Mouse (Mus musculus): ENCODE results near the gene Dll4. TPM values are rescaled to one million over a fixed set of nuclear protein-coding genes. Genes with fewer than 3 reads are reported as not detected.

The Dll4 gene
- polyA plus RNA-seq (2016; fragmentation: Nextera tagmentation; extraction: Ambion mirVana): 5.6 TPM in 2 replicates

DNA sequence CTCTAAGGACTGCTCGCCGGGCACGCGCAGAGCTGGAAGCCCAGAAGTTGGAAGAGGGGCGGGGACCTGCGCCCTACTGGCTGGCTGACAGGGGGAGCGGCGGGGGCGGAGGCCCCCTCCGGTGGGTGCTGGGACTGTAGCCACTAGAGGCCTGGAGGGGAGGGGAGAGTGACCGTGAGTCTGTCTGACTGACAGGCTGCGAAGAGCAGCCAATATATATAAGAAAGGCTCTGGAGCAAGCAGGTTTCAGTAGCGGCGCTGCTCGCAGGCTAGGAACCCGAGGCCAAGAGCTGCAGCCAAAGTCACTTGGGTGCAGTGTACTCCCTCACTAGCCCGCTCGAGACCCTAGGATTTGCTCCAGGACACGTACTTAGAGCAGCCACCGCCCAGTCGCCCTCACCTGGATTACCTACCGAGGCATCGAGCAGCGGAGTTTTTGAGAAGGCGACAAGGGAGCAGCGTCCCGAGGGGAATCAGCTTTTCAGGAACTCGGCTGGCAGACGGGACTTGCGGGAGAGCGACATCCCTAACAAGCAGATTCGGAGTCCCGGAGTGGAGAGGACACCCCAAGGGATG, at the start of gene Dll4:
Gene Dll4 (plus strand): TSS at position 217 of the 576 bp plus-strand sequence.
- H3K4me3 ChIP-seq: peak within 1 kb of the TSS; percentile 38
- H3K9ac ChIP-seq: peak within 1 kb of the TSS; percentile 54; the same call in 1 of the 2 replicates
- under 1% methylated on average over 33 of the region's 33 CpGs for WGBS
- no peaks in the 10 kb centered on the region for H3K36me3 ChIP-seq
- H3K4me1 ChIP-seq: peaks cover 63% of the 10 kb centered on the region
- peaks cover 100% of the 10 kb centered on the region for H3K27me3 ChIP-seq
- H3K4me2 ChIP-seq (replicated peaks): peak within 1 kb of the TSS; percentile 72
- no peak within 1 kb of the TSS for H3K27ac ChIP-seq
- ATAC-seq (ENCODE audit: low FRiP score): no peak
- no peaks in the 10 kb centered on the region for H3K9me3 ChIP-seq (replicated peaks)

DNA sequence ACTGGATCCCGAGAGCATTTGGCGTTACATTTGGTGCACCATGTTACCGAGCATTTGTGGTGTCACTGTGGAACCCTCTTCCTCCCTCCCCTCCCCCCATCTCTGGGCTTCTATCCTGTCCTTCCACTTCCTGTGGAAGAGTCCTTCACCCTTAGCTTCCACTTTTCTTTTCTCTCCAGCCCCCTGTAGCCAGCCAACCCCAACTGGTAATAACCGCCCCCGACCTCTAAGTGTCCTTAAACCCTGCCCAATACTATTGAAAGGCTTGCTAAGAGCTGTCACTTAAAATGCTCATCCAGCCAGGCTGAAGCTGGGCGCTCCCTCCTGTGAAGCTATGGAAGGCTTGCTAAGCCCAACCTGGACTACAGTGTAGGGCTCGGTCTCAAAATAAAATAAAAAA, 48.7 kb upstream of the Dll4 start:
- no peak overlapping the region for H3K27ac ChIP-seq
- no peak overlapping the region for H3K4me2 ChIP-seq (replicated peaks)
- H3K27me3 ChIP-seq: no peaks in the 10 kb centered on the region
- H3K9me3 ChIP-seq (replicated peaks): no peaks in the 10 kb centered on the region
- H3K4me3 ChIP-seq: no peak overlapping the region
- 78% methylated on average over 7 of the region's 7 CpGs for WGBS
- ATAC-seq (ENCODE audit: low FRiP score): no peak
- H3K9ac ChIP-seq: no peak overlapping the region
- H3K4me1 ChIP-seq: no peaks in the 10 kb centered on the region
- H3K36me3 ChIP-seq: no peaks in the 10 kb centered on the region

DNA sequence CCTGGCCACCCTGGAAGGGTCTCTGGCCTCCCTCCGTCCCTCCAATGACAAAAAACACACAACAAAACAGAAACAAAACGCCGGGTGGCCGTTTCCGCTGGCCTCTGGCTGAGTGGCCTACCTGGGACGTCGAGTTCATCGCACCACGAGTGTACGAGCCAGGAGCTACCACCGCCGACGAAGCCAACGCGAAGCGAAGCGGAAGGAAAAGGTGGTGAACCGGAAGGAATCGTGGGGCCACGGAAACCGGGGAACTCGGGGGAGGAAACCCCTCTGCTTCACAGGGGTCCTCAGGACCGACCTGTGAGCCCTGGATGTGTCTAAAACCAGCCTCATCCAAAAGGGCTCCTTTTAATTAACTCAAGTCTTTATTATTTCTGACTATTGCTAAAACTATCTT, 47.8 kb upstream of the Dll4 start:
- H3K4me3 ChIP-seq: no peak overlapping the region
- 89% methylated on average over 23 of the region's 23 CpGs for WGBS
- no peak for ATAC-seq (ENCODE audit: low FRiP score)

DNA sequence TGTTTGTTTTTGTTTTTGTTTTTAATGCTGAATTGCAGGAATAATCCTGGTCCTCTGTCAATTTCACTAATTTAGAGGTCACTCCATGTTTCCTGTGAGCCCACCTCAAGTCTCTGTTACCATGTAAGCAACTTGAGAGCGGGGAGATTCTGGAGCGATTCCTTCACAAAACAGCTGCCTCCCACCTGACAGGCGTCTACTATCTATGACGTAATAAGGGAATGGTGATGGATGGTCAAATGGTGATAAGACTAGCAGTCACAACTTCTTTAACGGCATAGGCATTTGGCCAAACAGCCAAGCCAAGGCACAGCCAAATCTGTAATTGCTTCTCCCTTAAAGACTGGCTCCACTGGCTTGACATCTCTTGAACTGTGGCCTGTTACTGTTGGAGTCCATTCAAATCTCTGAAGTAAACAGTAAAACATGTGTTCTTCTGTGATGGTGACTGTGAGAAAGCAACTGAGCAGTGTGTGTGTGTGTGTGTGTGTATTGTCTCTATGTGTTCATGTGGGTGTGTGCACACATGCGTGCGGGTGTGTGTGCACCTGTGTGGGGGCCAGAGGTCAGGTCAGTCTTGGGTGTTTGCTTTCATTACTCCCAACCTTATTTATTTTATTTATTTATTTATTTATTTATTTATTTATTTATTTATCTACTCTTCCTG, 43.6 kb upstream of the Dll4 start:
- Histone ChIP-seq H3K27ac (no peak overlapping the region), H3K27me3 (no peaks in the 10 kb centered on the region), H3K9me3 (replicated peaks) (no peaks in the 10 kb centered on the region), H3K36me3 (no peaks in the 10 kb centered on the region), H3K4me3 (no peak overlapping the region), H3K4me2 (replicated peaks) (no peak overlapping the region), H3K4me1 (no peaks in the 10 kb centered on the region), H3K9ac (no peak overlapping the region)
- WGBS: 88% methylated on average over 7 of the region's 7 CpGs
- no peak for ATAC-seq (ENCODE audit: low FRiP score)

More for the DNA sequence above, 47.8 kb upstream of the Dll4 start:
- H3K9me3 ChIP-seq (replicated peaks): no peaks in the 10 kb centered on the region
- no peaks in the 10 kb centered on the region for H3K4me1 ChIP-seq
- H3K36me3 ChIP-seq: no peaks in the 10 kb centered on the region
- no peak overlapping the region for H3K27ac ChIP-seq
- H3K27me3 ChIP-seq: no peaks in the 10 kb centered on the region
- H3K9ac ChIP-seq: no peak overlapping the region
- no peak overlapping the region for H3K4me2 ChIP-seq (replicated peaks)

DNA sequence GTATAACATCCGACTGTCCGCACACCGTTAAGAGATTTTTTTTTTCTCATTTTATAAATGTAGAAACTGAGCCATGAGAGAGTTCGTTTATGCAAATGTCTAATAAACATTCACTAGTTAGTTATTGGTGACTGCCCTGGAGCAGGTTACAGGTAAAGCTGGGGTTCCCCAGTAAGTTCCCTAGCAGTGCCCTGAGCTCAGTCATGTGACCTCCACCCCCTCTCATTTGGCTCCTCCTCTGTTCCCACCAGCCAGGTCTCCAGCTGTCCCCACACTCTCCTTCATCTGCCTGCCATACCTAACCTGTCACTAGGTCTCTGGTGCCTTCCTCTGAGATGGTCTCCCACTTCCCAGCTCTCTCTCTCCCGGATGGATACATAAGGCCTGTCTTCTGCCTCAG, 38.2 kb upstream of the Dll4 start:
- Histone ChIP-seq H3K9me3 (replicated peaks) (no peaks in the 10 kb centered on the region), H3K4me1 (peaks cover 16% of the 10 kb centered on the region), H3K27ac (no peak overlapping the region), H3K4me3 (no peak overlapping the region), H3K36me3 (peaks cover 12% of the 10 kb centered on the region; the same call in 1 of the 2 replicates), H3K4me2 (replicated peaks) (no peak overlapping the region), H3K27me3 (no peaks in the 10 kb centered on the region), H3K9ac (no peak overlapping the region)
- ATAC-seq (ENCODE audit: low FRiP score): no peak
- WGBS: 90% methylated on average over 5 of the region's 5 CpGs

DNA sequence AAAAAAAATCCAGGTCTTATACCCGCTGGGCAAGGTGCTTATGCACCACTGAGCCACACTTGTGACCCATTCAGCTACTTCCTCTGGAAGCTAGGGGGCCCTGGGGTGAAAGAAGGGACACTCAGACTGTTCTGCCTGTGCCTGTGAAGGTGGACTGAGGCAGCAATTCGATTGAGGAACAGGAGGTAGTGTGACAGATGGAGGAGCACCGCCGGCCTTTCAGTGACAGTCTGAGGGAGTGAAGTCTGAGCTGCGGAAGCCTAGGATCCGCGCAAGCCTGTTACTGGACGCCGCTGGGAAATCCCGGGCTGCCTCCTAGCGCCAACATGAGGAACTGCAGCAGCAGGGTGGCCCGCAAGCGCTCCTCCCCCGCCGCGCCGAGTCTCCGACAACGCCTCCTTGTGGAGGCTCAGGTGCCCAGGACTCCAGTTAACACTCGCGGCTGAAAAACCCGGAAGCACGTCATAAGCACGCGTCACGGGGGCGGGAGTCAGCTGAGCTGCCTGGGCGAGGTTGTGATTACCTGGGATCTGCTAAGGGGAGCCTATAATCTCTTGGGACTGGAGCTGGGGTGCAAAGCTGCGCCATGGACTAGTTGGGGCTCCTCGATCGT, 37.2 kb upstream of the Dll4 start, which contains the start of gene Vps18:
Gene Vps18 (plus strand): TSS at position 471 of the 613 bp plus-strand sequence.
- under 1% methylated on average over 31 of the region's 31 CpGs for WGBS
- H3K27me3 ChIP-seq: no peaks in the 10 kb centered on the region
- H3K9ac ChIP-seq: peak within 1 kb of the TSS; percentile 81
- H3K4me3 ChIP-seq: peak within 1 kb of the TSS; percentile 67
- peaks cover 22% of the 10 kb centered on the region for H3K36me3 ChIP-seq
- peak within 1 kb of the TSS; percentile 71 for H3K4me2 ChIP-seq (replicated peaks)
- H3K4me1 ChIP-seq: peaks cover 16% of the 10 kb centered on the region
- H3K9me3 ChIP-seq (replicated peaks): no peaks in the 10 kb centered on the region
- peak; percentile 95 for ATAC-seq (ENCODE audit: low FRiP score)
- peak within 1 kb of the TSS; percentile 53; the same call in 1 of the 2 replicates for H3K27ac ChIP-seq

DNA sequence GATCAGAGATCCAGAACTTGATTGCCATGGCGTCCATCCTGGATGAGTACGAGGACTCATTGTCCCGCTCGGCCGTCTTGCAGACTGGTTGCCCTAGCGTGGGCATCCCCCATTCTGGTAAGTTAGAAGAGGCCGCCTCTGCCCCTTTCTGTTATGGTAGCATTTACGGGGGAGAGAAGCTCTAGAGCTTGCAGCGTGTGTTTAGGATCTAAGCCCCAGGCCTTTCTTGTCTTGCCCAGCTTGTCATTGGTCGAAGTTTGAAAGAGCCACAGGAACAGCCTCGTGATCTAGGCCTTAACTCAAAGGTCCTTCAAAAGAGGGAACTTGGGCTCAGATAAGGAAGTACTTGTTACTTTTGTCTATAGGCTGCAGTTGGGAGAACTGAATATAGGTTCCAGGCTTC, 36.6 kb upstream of the Dll4 start:
- ATAC-seq (ENCODE audit: low FRiP score): peak; percentile 21; the same call in 1 of the 2 replicates
- Histone ChIP-seq H3K4me3 (peak overlapping the region; percentile 67), H3K9ac (peak overlapping the region; percentile 81), H3K4me1 (peaks cover 16% of the 10 kb centered on the region), H3K9me3 (replicated peaks) (no peaks in the 10 kb centered on the region), H3K36me3 (peaks cover 29% of the 10 kb centered on the region), H3K4me2 (replicated peaks) (peak overlapping the region; percentile 71), H3K27ac (no peak overlapping the region), H3K27me3 (no peaks in the 10 kb centered on the region)
- 5% methylated on average over 11 of the region's 11 CpGs for WGBS

DNA sequence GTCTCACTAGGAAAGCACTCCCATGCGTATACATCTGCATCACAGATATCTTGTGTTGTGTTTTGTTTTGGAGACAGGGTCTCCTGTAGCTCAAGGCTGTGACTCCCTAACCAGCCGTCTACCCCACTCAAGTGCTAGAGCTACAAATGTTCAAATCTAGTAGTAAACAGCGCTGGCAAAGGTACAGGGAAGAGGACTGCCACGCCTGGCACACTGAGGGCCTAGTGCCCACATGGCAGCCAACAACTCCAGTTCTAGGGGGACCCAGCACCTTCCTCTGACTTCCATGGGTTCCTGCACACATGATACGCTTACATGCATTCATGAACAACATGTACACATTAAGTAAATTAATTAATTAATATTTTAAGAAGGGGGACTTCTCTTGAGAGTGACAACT, 33.3 kb upstream of the Dll4 start:
- Histone ChIP-seq H3K4me3 (no peak overlapping the region), H3K9ac (no peak overlapping the region), H3K36me3 (peaks cover 52% of the 10 kb centered on the region), H3K9me3 (replicated peaks) (no peaks in the 10 kb centered on the region), H3K27me3 (no peaks in the 10 kb centered on the region), H3K27ac (no peak overlapping the region), H3K4me1 (peaks cover 16% of the 10 kb centered on the region), H3K4me2 (replicated peaks) (no peak overlapping the region)
- no peak for ATAC-seq (ENCODE audit: low FRiP score)
- WGBS: 92% methylated on average over 5 of the region's 5 CpGs

DNA sequence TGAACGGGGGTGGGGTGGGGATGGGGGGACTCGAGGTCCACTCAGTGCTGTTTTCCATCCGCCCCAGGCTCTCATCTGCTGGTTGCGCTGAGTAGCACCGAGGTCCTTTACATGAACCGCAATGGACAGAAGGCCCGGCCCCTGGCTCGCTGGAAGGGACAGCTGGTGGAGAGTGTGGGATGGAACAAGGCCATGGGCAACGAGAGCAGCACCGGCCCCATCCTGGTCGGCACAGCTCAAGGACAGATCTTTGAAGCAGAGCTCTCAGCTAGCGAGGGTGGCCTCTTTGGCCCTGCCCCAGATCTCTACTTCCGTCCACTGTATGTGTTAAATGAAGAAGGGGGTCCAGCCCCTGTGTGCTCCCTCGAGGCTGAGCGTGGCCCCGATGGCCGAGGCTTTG, 32.7 kb upstream of the Dll4 start:
- H3K27ac ChIP-seq: no peak overlapping the region
- no peak overlapping the region for H3K4me2 ChIP-seq (replicated peaks)
- peaks cover 15% of the 10 kb centered on the region for H3K4me1 ChIP-seq
- no peaks in the 10 kb centered on the region for H3K27me3 ChIP-seq
- H3K9me3 ChIP-seq (replicated peaks): no peaks in the 10 kb centered on the region
- ATAC-seq (ENCODE audit: low FRiP score): no peak
- WGBS: 94% methylated on average over 17 of the region's 17 CpGs
- H3K36me3 ChIP-seq: peaks cover 58% of the 10 kb centered on the region
- no peak overlapping the region for H3K9ac ChIP-seq
- H3K4me3 ChIP-seq: no peak overlapping the region

DNA sequence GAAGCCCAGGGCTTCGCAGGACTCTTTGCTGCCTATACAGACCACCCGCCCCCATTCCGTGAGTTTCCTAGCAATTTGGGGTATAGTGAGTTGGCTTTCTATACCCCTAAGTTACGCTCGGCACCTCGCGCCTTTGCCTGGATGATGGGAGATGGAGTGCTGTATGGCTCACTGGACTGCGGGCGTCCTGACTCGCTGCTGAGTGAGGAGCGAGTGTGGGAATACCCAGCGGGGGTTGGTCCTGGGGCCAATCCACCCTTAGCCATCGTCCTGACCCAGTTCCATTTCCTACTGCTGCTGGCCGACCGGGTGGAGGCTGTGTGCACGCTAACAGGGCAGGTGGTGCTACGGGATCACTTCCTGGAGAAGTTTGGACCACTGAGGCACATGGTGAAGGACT, 32.3 kb upstream of the Dll4 start:
- 92% methylated on average over 17 of the region's 17 CpGs for WGBS
- Histone ChIP-seq H3K27me3 (no peaks in the 10 kb centered on the region), H3K9me3 (replicated peaks) (no peaks in the 10 kb centered on the region), H3K4me3 (no peak overlapping the region), H3K4me2 (replicated peaks) (no peak overlapping the region), H3K36me3 (peaks cover 61% of the 10 kb centered on the region), H3K4me1 (peaks cover 11% of the 10 kb centered on the region), H3K27ac (no peak overlapping the region), H3K9ac (no peak overlapping the region)
- ATAC-seq (ENCODE audit: low FRiP score): no peak

DNA sequence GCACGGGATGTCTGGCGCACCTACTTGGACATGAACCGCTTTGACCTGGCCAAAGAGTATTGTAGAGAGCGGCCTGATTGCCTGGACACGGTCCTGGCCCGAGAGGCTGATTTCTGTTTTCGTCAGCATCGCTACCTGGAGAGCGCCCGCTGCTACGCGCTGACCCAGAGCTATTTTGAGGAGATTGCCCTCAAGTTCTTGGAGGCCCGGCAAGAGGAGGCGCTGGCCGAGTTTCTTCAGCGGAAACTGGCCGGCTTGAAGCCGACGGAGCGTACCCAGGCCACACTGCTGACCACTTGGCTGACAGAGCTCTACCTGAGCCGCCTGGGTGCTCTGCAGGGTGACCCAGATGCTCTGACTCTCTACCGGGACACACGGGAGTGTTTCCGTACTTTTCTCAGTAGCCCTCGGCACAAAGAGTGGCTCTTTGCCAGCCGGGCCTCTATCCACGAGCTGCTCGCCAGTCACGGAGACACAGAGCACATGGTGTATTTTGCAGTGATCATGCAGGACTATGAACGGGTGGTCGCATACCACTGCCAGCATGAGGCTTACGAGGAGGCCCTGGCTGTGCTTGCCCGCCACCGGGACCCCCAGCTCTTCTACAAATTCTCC, 31.7 kb upstream of the Dll4 start:
- no peak for ATAC-seq (ENCODE audit: low FRiP score)
- Histone ChIP-seq H3K27ac (no peak overlapping the region), H3K4me2 (replicated peaks) (no peak overlapping the region), H3K9me3 (replicated peaks) (no peaks in the 10 kb centered on the region), H3K36me3 (peaks cover 67% of the 10 kb centered on the region), H3K4me3 (no peak overlapping the region), H3K27me3 (no peaks in the 10 kb centered on the region), H3K4me1 (peaks cover 11% of the 10 kb centered on the region), H3K9ac (no peak overlapping the region)
- WGBS: 96% methylated on average over 34 of the region's 34 CpGs

DNA sequence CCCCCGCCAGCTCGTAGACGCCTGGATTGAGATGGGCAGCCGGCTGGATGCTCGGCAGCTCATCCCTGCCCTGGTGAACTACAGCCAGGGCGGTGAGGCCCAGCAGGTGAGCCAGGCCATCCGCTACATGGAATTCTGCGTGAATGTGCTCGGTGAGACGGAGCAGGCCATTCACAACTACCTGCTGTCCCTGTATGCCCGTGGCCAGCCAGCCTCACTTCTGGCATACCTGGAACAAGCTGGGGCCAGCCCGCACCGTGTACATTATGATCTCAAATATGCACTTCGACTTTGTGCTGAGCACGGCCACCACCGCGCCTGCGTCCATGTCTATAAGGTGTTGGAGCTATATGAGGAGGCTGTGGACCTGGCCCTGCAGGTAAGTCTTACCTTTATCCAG, 31.2 kb upstream of the Dll4 start:
- no peaks in the 10 kb centered on the region for H3K9me3 ChIP-seq (replicated peaks)
- no peak overlapping the region for H3K4me3 ChIP-seq
- H3K9ac ChIP-seq: no peak overlapping the region
- H3K4me1 ChIP-seq: peaks cover 7% of the 10 kb centered on the region
- no peak for ATAC-seq (ENCODE audit: low FRiP score)
- peaks cover 71% of the 10 kb centered on the region for H3K36me3 ChIP-seq
- no peak overlapping the region for H3K4me2 ChIP-seq (replicated peaks)
- no peak overlapping the region for H3K27ac ChIP-seq
- WGBS: 95% methylated on average over 18 of the region's 18 CpGs
- H3K27me3 ChIP-seq: no peaks in the 10 kb centered on the region

Measured in hindbrain, embryonic 12.5 days (tissue).